Mouse (Mus musculus) midbrain, embryonic 11.5 days (tissue): ENCODE results near the gene Mup20. TPM values are rescaled to one million over a fixed set of nuclear protein-coding genes. Genes with fewer than 3 reads are reported as not detected.
"Not testable (repeated sequence)": the region's sequence is repeated elsewhere in the genome, so short reads cannot be mapped to it uniquely, and the experiment has no call there.

Experiments used
- ATAC-seq: fragments of 200-750 bp; cut with Nextera tagmentation; 2 replicates; pipeline ENCODE4 v1.8.0; 2017; ENCODE audit warnings: moderate TSS enrichment, moderate library complexity; ENCODE audit not compliant: low FRiP score
- DNase-seq: peaks from one replicate; pipeline ENCODE4 v3.0.0; 2015; ENCODE audit warnings: low spot score; ENCODE audit errors: missing footprints
- H3K27ac ChIP-seq: fragments of 300-500 bp; sonication (generic); 2 replicates; pipeline ENCODE4 v1.5.1; 2014; ENCODE audit warnings: low read depth, low read length
- H3K27me3 ChIP-seq: fragments of 300-500 bp; sonication (generic); 2 replicates; pipeline ENCODE4 v1.6.1; 2014; ENCODE audit warnings: mild to moderate bottlenecking, low read length, moderate library complexity, mixed read lengths; ENCODE audit not compliant: control insufficient read depth, insufficient read depth
- H3K36me3 ChIP-seq: fragments of 300-500 bp; sonication (generic); 2 replicates; pipeline ENCODE4 v1.6.1; 2014; ENCODE audit warnings: mild to moderate bottlenecking, low read length, moderate library complexity, mixed read lengths; ENCODE audit not compliant: control insufficient read depth, insufficient read depth
- H3K4me1 ChIP-seq: fragments of 300-500 bp; sonication (generic); 2 replicates; pipeline ENCODE4 v1.6.1; 2014; ENCODE audit warnings: low read length; ENCODE audit not compliant: control insufficient read depth, insufficient read depth
- H3K4me2 ChIP-seq: fragments of 300-500 bp; sonication (generic); 2 replicates; pipeline ENCODE4 v1.6.1; 2014; ENCODE audit warnings: mild to moderate bottlenecking, moderate library complexity
- H3K4me3 ChIP-seq: fragments of 300-500 bp; sonication (generic); 2 replicates; pipeline ENCODE4 v1.5.1; 2014; ENCODE audit warnings: low read depth, low read length
- H3K9ac ChIP-seq: fragments of 300-500 bp; sonication (generic); 2 replicates; pipeline ENCODE4 v1.6.1; 2014; ENCODE audit warnings: low read length
- H3K9me3 ChIP-seq: fragments of 300-500 bp; sonication (generic); 2 replicates; pipeline ENCODE4 v1.6.1; 2016; ENCODE audit warnings: low read length; ENCODE audit not compliant: control insufficient read depth
- WGBS: fragments of 180-500 bp; shearing (Covaris S2); extraction: QIAGEN DNeasy Blood & Tissue Kit; methylation state at CpG from one replicate; pipeline ENCODE4 v1.1.7; 2014; 5-methylcytosine and 5-hydroxymethylcytosine counted together
- polyA plus RNA-seq: library from polyadenylated mRNA; unstranded; fragments of >200 nt; fragmentation: Nextera tagmentation; extraction: Ambion mirVana; gene quantifications from 2 replicates; pipeline ENCODE4 v1.2.1, GENCODE M21; 2014

Gene Mup20
- not detected in 2 replicates for polyA plus RNA-seq

DNA sequence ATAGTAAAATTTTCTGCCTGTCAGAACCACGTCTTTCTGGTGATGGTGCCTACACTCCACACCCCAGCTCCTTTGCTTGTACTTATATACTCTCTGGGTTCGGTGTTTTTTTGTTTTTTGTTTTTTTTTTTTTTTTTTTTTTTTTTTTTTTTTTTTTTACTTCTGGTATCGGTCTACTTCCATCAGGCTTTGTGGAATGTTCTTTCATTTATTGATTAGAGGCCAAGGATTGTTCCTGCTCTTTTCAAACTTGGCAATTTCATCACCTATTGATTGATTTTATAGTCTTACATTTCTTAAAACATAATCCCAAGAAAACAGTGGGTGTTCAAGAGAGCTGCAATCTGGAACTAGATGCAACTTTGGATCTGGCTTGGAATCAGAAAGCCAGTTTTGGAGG is at the start of gene Mup20:
TSS of gene Mup20 (minus strand) at position 101 of the 400 bp plus-strand sequence.
- not testable (repeated sequence) for H3K9ac ChIP-seq, H3K9me3 ChIP-seq, ATAC-seq, H3K27me3 ChIP-seq, H3K4me3 ChIP-seq, H3K4me1 ChIP-seq, H3K36me3 ChIP-seq, DNase-seq, H3K27ac ChIP-seq, H3K4me2 ChIP-seq
- 79% methylated on average over 2 of the region's 3 CpGs for WGBS

- not testable (repeated sequence) for H3K27me3 ChIP-seq, H3K4me1 ChIP-seq, H3K4me2 ChIP-seq, ATAC-seq, H3K9ac ChIP-seq, H3K9me3 ChIP-seq, H3K27ac ChIP-seq, H3K36me3 ChIP-seq, H3K4me3 ChIP-seq, DNase-seq
- WGBS, result 69% methylated on average over 2 of the region's 2 CpGs
These were observed 49.4 kb upstream of the Mup20 start for GRCm38 (mm10) chr4:62103366-62103765.

DNA sequence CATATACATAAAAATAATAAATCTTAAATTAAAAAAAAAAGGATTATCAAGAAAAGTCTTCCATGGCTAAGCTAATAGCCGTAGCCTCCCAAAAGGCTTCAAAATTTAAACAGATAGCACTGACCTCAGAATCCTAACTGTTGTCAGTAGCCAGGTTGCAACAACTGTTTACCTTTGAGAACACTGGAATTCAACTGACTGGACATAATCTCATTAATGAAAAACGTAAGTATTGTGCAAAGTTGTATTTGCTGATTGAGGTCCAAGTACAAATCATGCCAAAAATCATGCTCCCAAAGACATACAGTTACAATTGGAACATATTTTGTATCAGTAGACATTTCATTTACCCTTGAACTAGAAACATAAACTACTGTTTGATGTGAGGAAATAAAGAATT is 34.0 kb upstream of the Mup20 start:
- no peaks in the 10 kb centered on the region for H3K4me1 ChIP-seq
- H3K36me3 ChIP-seq, result no peaks in the 10 kb centered on the region
- no peak overlapping the region for H3K4me3 ChIP-seq
- H3K9ac ChIP-seq, result no peak overlapping the region
- ATAC-seq (no peak), DNase-seq (no peak)
- no peaks in the 10 kb centered on the region for H3K27me3 ChIP-seq
- no peak overlapping the region for H3K4me2 ChIP-seq
- H3K9me3 ChIP-seq, result no peaks in the 10 kb centered on the region
- H3K27ac ChIP-seq, result no peak overlapping the region
- 85% methylated on average over 2 of the region's 2 CpGs for WGBS

DNA sequence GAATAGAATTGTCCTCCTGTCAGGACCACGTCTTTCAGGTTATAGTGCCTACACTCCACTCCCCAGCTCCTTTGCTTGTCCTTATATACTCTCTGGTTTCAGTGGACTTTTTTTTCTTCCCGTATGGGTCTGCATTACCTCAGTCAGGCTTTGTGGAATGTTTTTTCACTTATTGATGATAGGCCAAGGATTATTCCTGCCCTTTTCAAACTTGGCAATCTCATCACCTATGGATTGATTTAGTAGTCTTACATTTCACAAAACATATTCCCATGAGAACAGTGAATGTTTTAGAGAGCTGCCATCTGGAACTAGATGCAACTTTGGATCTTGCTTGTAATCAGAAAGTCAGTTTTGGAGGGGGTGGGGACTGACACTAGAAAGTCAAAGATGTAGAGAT is 33.3 kb upstream of the Mup20 start, which contains the start of gene Mup3:
TSS of gene Mup3 (minus strand) at position 102 of the 400 bp plus-strand sequence.
- DNase-seq, result no peak
- H3K4me1 ChIP-seq, result no peaks in the 10 kb centered on the region
- no peak within 1 kb of the TSS for H3K4me2 ChIP-seq
- no peaks in the 10 kb centered on the region for H3K9me3 ChIP-seq
- no peaks in the 10 kb centered on the region for H3K27me3 ChIP-seq
- no peak within 1 kb of the TSS for H3K9ac ChIP-seq
- no peak within 1 kb of the TSS for H3K4me3 ChIP-seq
- 77% methylated on average over 2 of the region's 2 CpGs for WGBS
- H3K27ac ChIP-seq, result no peak within 1 kb of the TSS
- no peaks in the 10 kb centered on the region for H3K36me3 ChIP-seq
- ATAC-seq, result no peak

- H3K27me3 ChIP-seq, result no peaks in the 10 kb centered on the region
- no peak overlapping the region for H3K4me3 ChIP-seq
- no peak overlapping the region for H3K9ac ChIP-seq
- H3K9me3 ChIP-seq, result no peaks in the 10 kb centered on the region
- DNase-seq (no peak), ATAC-seq (no peak)
- H3K36me3 ChIP-seq, result no peaks in the 10 kb centered on the region
- H3K4me1 ChIP-seq, result no peaks in the 10 kb centered on the region
- no peak overlapping the region for H3K27ac ChIP-seq
- H3K4me2 ChIP-seq, result no peak overlapping the region
These were observed 28.8 kb upstream of the Mup20 start for GRCm38 (mm10) chr4:62082755-62083154.

DNA sequence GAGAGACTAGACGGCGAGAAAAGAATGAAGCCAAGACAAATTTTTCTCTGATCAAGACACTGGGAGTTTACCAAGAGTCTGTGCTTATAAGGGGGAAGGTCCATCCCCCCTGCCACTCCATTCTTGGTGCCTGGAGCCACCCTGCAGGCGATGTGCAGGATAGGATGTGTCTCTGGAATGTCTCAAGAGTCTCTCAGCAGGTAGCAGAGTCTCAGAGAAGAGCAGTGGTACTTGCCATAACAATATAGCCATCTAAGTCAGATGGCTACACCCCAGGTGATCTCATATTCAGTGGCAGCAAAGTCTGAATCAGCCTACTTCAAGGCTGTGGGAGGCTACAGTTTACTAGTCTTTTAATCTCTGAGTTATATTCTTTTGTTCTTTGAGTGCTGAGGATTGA is 21.2 kb upstream of the Mup20 start:
- Histone ChIP-seq H3K36me3 (no peaks in the 10 kb centered on the region), H3K4me2 (no peak overlapping the region), H3K4me1 (no peaks in the 10 kb centered on the region), H3K4me3 (no peak overlapping the region), H3K9ac (no peak overlapping the region), H3K27ac (no peak overlapping the region), H3K9me3 (no peaks in the 10 kb centered on the region), H3K27me3 (no peaks in the 10 kb centered on the region)
- ATAC-seq (no peak), DNase-seq (no peak)
- 75% methylated on average over 3 of the region's 3 CpGs for WGBS

- 81% methylated on average over 2 of the region's 2 CpGs for WGBS
- H3K9me3 ChIP-seq, H3K27me3 ChIP-seq, ATAC-seq, H3K9ac ChIP-seq, DNase-seq, H3K36me3 ChIP-seq, H3K4me2 ChIP-seq, H3K4me1 ChIP-seq, H3K27ac ChIP-seq, H3K4me3 ChIP-seq: not testable (repeated sequence)
These were observed 822 bp upstream of the Mup20 start for GRCm38 (mm10) chr4:62054780-62055179.

- ATAC-seq, result no peak
- no peaks in the 10 kb centered on the region for H3K27me3 ChIP-seq
- H3K27ac ChIP-seq, result no peak overlapping the region
- no peak for DNase-seq
- H3K4me3 ChIP-seq, result no peak overlapping the region
- no peaks in the 10 kb centered on the region for H3K36me3 ChIP-seq
- no peak overlapping the region for H3K4me2 ChIP-seq
- no peaks in the 10 kb centered on the region for H3K9me3 ChIP-seq
- no peaks in the 10 kb centered on the region for H3K4me1 ChIP-seq
- WGBS, result 90% methylated on average over 1 of the region's 1 CpGs
- H3K9ac ChIP-seq, result no peak overlapping the region
These were observed 27.7 kb downstream of the Mup20 start for GRCm38 (mm10) chr4:62026281-62026680.

- ATAC-seq (no peak), DNase-seq (no peak)
- H3K4me3 ChIP-seq, result no peak overlapping the region
- H3K4me1 ChIP-seq, result no peaks in the 10 kb centered on the region
- no peaks in the 10 kb centered on the region for H3K27me3 ChIP-seq
- no peak overlapping the region for H3K27ac ChIP-seq
- no peaks in the 10 kb centered on the region for H3K36me3 ChIP-seq
- no peaks in the 10 kb centered on the region for H3K9me3 ChIP-seq
- H3K9ac ChIP-seq, result no peak overlapping the region
- WGBS, result 51% methylated on average over 2 of the region's 2 CpGs
- no peak overlapping the region for H3K4me2 ChIP-seq
These were observed 29.6 kb downstream of the Mup20 start for GRCm38 (mm10) chr4:62024256-62024959.
